Mouse (Mus musculus) megakaryocyte, adult 5-6 weeks (primary cell): Measurements from ENCODE around the gene Lrpprc. TPM values are rescaled to one million over a fixed set of nuclear protein-coding genes. Genes with fewer than 3 reads are reported as not detected.
A peak's percentile ranks its signal among the peaks of the same experiment; 100 is the strongest.

Experiments
- ATAC-seq: 2 replicates; pipeline ENCODE4 v1.8.0; 2016; ENCODE audit warnings: mild to moderate bottlenecking, inconsistent platforms; ENCODE audit not compliant: poor library complexity, severe bottlenecking
- total RNA-seq, 2 experiments: library from RNA; stranded (forward) in 1 of 2; stranded (reverse) in 1 of 2; fragments of 153-499, 151-499 nt in 1 of 2; fragments of 221-1000, 200-1000 nt in 1 of 2; gene quantifications; 2 replicates each; pipeline versions ENCODE4 v1.2.3 to v1.2.4; 2015 to 2017

Gene Lrpprc
- total RNA-seq, 2 experiments from 2014 or later = 17.5 to 34.3 TPM

DNA sequence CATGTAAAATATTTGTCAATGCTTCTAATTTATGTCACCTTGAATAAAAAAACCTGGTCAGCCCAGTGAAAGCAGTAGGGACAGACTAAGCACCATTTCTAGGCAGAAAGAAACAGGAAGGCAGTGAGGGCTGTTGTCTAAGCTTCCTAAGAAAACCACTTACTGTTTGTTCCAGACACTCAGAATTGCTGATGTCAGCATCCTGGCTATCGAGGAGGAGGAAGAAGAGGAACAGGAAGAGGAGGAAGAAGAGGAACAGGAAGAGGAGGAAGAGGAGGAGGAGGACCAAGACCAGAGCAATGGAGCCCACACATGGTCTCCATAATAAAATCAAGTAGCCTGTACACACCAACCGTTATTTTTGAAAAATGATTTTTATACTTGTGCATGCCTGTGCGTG lies 71.5 kb downstream of the Lrpprc start:
- peak; percentile 27; the same call in 1 of the 2 replicates for ATAC-seq

DNA sequence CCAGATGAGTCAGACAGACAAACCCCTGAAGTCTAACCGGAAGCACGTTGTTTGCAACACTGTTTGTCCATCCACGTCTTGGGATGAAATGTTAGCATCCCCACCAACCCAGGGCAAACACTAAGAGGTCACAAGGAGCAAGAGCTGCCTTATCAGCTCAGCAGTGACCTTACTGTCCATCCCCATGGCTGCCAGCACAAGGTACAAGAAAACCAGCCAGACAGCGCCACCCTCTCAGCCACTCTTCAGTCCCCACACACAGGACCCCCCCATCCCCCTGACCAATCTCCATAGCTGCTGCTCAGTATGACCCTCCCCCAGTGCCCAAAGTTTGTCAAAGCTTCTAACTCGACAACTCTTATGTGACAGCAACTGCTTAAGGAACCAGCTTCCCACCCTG lies 73.2 kb downstream of the Lrpprc start:
- ATAC-seq = no peak

DNA sequence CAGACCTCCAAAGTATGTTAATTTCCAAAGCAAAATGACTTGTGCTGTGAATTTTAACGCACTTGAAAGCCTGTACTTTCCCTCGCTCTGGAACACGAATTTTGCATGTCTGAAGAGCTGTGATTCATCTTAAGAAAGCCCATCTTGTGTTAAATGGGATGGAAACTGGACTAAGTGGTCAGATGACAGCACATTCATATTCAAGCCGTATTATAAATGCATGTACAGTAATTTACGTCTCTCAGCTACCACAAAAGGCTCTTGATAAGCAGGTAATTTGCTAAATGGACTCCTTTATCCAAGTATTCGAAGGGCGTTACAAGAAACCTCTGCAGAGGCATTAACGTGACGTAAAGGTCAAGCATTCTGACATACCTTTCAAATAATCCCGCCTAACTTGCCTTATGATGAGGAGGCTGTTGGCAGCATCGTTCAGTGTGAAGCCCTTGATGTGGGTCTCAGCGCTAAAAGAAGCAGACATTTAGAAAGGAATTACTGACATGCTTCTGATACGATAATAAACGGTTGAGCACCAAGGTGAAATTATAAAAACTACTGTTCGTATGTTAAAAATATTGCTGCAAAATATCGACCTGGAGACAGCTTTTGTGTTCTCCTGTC lies 74.2 kb downstream of the Lrpprc start:
- ATAC-seq = no peak

GRCm38 (mm10) chr17:84714930-84715329 lies 75.7 kb downstream of the Lrpprc start:
- ATAC-seq = no peak

- ATAC-seq = no peak
Measured at GRCm38 (mm10) chr17:84713563-84714164, 76.9 kb downstream of the Lrpprc start.

- no peak for ATAC-seq
Measured at GRCm38 (mm10) chr17:84709403-84709851, 81.2 kb downstream of the Lrpprc start.

GRCm38 (mm10) chr17:84708818-84709217 lies 81.8 kb downstream of the Lrpprc start:
- no peak for ATAC-seq

DNA sequence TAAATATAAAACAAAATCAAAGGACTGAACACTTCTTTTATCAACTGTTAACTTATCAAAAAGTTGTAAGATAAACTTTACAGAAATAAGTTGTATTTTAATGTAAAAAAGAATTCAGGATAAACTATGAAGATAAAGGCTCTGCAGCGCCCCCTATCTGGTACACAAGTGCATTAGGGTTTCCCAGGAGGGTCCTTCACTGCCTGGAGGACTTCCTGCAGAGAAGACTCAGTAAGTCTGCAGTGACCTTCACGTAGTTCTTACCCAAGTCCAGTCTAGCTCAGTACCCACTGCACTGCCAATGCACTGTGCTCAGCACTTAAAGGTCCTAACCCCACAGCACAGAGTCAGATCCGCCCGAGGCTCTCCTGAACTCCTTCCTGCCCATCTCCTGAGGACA lies 83.2 kb downstream of the Lrpprc start:
- ATAC-seq = no peak

- peak; percentile 87 for ATAC-seq
Measured at GRCm38 (mm10) chr17:84698727-84699126, 91.9 kb downstream of the Lrpprc start.

DNA sequence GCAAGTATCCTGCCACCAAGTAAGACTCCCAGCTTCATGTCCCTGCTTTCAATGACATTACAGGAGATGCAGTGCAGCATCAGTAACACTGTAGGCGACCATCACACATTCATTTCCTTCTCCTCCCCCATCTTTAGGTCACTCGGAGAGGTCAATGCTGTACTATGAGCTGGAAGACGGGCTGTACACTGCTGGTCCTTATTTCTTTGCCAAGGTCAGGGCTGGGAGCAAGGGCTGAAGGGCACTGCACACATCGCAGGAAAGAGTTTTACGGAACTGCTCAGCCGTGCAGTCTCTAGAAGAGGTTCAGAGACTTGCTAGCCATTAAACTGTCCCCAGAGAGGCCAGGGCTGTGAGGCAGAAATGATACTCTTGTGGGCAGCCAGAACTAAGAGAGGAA lies 94.1 kb downstream of the Lrpprc start:
- no peak for ATAC-seq

- ATAC-seq = no peak
Measured at GRCm38 (mm10) chr17:84693741-84694140, 96.8 kb downstream of the Lrpprc start.

GRCm38 (mm10) chr17:84690111-84690510 lies 100.5 kb downstream of the Lrpprc start:
- ATAC-seq = no peak

DNA sequence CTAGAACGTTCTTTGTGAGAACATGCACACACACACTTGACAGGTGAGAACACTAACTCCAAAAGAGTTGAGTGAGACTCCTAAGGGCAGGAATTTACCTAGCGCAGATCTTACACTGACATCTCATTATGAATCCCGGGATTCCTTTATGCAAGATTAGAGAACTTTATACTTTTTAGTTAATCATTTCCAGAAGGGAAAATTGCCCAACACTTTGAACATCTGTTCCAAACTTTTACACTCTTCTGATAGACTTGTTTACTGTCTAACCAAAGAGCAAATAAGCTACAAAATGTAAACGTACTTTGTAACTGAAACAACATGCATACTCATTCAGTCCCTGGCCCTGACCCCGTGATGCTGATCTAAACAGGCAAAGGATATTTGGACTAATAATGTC lies 101.3 kb downstream of the Lrpprc start:
- ATAC-seq = no peak

GRCm38 (mm10) chr17:84688834-84689233 lies 101.8 kb downstream of the Lrpprc start:
- no peak for ATAC-seq

- no peak for ATAC-seq
Measured at GRCm38 (mm10) chr17:84687994-84688393, 102.6 kb downstream of the Lrpprc start.

- no peak for ATAC-seq
Measured at GRCm38 (mm10) chr17:84685286-84685685, 105.3 kb downstream of the Lrpprc start.

- no peak for ATAC-seq
Measured at GRCm38 (mm10) chr17:84684284-84684683, 106.3 kb downstream of the Lrpprc start.

DNA sequence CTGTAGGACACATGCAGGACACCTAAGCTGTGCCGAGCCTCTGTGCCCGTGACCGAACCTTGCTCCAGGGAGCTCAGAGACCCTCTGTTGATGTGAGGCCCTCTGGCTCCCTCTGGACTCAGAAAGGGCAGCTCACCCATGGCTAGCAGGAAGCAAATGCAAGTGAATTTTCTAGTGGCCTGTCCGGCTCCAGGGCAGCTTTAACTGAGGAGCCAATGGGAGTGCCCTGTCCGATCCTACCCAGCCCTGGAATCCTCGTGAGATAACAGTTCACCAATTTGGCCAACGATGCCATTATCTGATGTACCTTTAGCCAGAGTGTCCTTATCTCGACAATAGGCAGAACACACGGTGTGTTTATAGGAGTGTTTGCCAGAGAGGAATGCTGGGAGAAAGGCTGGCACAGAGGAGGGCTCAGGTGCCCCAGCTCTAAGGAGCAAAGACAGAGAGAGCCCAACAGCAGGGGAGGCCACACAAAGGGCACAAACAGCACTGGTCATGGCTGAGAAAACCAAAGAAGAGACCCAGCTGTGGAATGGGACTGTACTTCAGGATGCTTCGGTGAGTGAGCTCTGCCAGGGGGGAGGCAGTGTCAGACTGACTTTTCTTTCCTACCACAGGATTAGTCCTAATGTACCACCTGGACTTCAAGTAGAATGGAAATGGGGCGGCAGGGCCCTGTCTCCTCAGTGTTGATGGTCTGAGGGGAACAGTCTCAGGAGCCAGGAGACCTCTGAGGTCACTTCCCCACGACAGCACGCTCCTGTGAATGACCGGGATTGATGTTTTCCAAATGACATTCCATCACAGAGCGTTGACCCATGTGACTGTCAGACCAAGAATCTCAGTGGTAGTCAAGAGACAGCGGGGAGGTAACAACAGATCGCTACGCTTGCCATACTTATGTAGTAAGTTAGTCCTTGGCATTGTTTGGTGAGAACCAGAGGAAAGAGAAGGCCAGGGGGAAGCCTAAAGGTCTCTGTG lies 107.6 kb downstream of the Lrpprc start, which contains the start of gene Abcg5:
TSS of gene Abcg5 (minus strand) at position 278 of the 984 bp plus-strand sequence.
- ATAC-seq = no peak

- no peak for ATAC-seq
Measured at GRCm38 (mm10) chr17:84681670-84682069, 108.9 kb downstream of the Lrpprc start.

DNA sequence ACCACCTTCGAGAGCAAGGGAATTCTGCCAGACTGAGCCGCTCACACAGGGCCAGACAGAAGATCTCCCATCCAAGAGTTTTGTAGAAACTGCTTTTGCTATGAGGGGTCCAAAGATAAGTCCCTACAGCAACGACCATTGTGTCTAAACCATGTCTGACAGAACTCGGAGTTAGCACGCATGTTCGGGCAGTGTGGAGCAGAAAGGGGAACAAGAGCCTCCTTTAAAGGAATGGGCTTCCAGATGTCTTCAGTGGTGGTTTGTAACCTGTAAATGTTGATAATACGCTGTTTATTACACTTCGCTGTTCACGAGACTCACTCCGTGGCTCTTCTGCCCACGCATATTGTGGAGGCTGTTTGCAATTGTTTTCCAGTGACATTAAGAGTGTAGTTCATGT lies 113.0 kb downstream of the Lrpprc start:
- ATAC-seq = peak; percentile 41; the same call in 1 of the 2 replicates

DNA sequence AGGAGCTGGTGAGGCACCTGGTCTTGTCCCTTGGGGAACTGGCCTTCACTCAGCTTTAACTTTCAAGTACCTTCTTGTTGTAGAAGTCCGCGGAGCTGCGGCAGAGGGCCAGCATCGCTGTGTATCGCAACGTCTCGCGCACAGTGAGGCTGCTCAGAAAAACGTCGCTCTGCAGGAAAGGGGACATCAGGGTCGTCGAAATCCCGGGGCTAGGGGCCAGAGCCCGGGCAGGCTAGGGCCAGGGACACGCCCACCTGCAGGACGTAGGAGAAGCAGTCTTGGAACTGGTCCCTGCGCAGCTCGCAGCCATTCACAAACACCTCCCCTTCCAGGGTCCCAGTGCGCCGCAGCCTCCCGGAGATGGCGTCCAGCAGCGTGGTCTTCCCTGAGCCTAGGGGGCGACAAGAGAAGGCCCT lies 114.6 kb downstream of the Lrpprc start, which contains the start of gene Abcg8:
TSS of gene Abcg8 (plus strand) at position 352 of the 416 bp plus-strand sequence.
- peak; percentile 31; the same call in 1 of the 2 replicates for ATAC-seq
